Mouse (Mus musculus): ENCODE measurements around the gene Ptprk.

DNA sequence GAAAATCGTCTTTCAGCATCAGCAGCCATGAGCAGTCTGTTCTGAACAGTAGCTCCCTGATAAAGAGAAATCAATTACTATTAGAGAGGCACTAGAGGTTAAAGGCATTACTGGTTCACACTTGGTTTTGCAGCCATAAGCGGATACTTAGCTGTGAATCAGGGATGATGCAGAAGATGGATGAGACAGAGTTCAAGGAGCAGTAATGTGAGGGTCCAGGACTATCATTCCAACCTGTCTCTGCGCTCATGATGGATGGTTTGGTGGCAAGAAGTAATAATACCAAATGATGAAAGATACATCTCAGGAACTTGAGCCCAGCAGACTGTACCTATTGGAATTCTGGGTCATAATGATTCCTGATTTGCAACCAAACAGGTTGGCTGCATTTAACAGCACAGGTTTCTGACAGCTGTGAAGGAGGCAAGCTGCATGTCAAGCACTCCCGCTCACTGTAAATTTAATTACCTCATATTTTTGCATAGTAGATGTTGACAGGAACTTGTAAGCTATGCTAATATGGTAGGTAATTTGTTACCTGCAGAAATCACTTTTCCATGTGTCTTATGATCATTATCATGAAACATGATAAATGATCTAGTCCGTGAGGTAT, 291.6 kb downstream of the Ptprk start:
- no peak for TF ChIP-seq CTCF (IDR thresholded peaks at IDR 0.05)
- TF ChIP-seq POLR2A (IDR thresholded peaks at IDR 0.05; ENCODE audit: insufficient read depth, low read depth, low read length), result no peak
- TF ChIP-seq EP300 (IDR thresholded peaks at IDR 0.05; ENCODE audit: insufficient read depth, low read depth, low read length), result no peak
